Mouse (Mus musculus): ENCODE data around the gene St7l. TPM values are rescaled to one million over a fixed set of nuclear protein-coding genes. Genes with fewer than 3 reads are reported as not detected.

The St7l gene
- polyA plus RNA-seq, 1 experiment: 13.2 TPM

- Histone ChIP-seq H3K27me3 (ENCODE audit: control insufficient read depth, insufficient read depth, insufficient read length) (no peaks in the 10 kb centered on the region), H3K36me3 (ENCODE audit: control insufficient read depth, insufficient read depth) (peaks cover 16% of the 10 kb centered on the region), H3K4me3 (no peak overlapping the region), H3ac (ENCODE audit: control insufficient read depth, insufficient read length) (no peak overlapping the region), H3K4me2 (ENCODE audit: low read depth) (no peak overlapping the region), H3K79me2 (ENCODE audit: control insufficient read depth, insufficient read depth) (no peaks in the 10 kb centered on the region)
- no peak for TF ChIP-seq REST (IDR thresholded peaks at IDR 0.05; ENCODE audit: insufficient read depth, insufficient read length)
- no peak for TF ChIP-seq SRF (IDR thresholded peaks at IDR 0.05; ENCODE audit: control insufficient read depth, insufficient read length, low read depth)
- no peak for TF ChIP-seq CEBPB (IDR thresholded peaks at IDR 0.05; ENCODE audit: insufficient read depth, poor library complexity, severe bottlenecking)
- no peak for TF ChIP-seq POLR2A (IDR thresholded peaks at IDR 0.05; ENCODE audit: insufficient read length, low read depth)
- TF ChIP-seq MYOD1 (IDR thresholded peaks at IDR 0.05; ENCODE audit: control insufficient read depth in 1 of 3, insufficient read length in 2 of 3, low read depth in 2 of 3): no peak
- no peak for TF ChIP-seq USF1 (IDR thresholded peaks at IDR 0.05; ENCODE audit: low read depth)
Observed at GRCm38 (mm10) chr3:104822413-104822812, 41.4 kb upstream of the St7l start.

- TF ChIP-seq CEBPB (IDR thresholded peaks at IDR 0.05; ENCODE audit: insufficient read depth, poor library complexity, severe bottlenecking): no peak
- no peak for TF ChIP-seq POLR2AphosphoS2 (IDR thresholded peaks at IDR 0.05; ENCODE audit: insufficient read length, low read depth)
- no peak for TF ChIP-seq MYOG (IDR thresholded peaks at IDR 0.05; ENCODE audit: control insufficient read depth in 1 of 3, insufficient read depth in 1 of 3, insufficient read length in 2 of 3, low read depth in 2 of 3)
- TF ChIP-seq E2F4 (IDR thresholded peaks at IDR 0.05; ENCODE audit: insufficient read depth): no peak
- TF ChIP-seq TCF12 (IDR thresholded peaks at IDR 0.05; ENCODE audit: insufficient read depth, poor library complexity, severe bottlenecking): no peak
- no peak for TF ChIP-seq MAX (IDR thresholded peaks at IDR 0.05; ENCODE audit: low read depth)
- TF ChIP-seq SRF (IDR thresholded peaks at IDR 0.05; ENCODE audit: control insufficient read depth, insufficient read length, low read depth): no peak
- no peak for TF ChIP-seq TCF3 (IDR thresholded peaks at IDR 0.05; ENCODE audit: insufficient read length, low read depth)
- no peak for TF ChIP-seq USF1 (IDR thresholded peaks at IDR 0.05; ENCODE audit: low read depth)
- no peak for TF ChIP-seq MYOD1 (IDR thresholded peaks at IDR 0.05; ENCODE audit: control insufficient read depth in 1 of 3, insufficient read length in 2 of 3, low read depth in 2 of 3)
- no peak for TF ChIP-seq REST (IDR thresholded peaks at IDR 0.05; ENCODE audit: insufficient read depth, insufficient read length)
- no peaks in the 10 kb centered on the region for H3K79me2 ChIP-seq (ENCODE audit: control insufficient read depth, insufficient read depth)
- H3ac ChIP-seq (ENCODE audit: control insufficient read depth, insufficient read length): no peak overlapping the region
- H3K36me3 ChIP-seq (ENCODE audit: control insufficient read depth, insufficient read depth): peaks cover 53% of the 10 kb centered on the region
- no peaks in the 10 kb centered on the region for H3K27me3 ChIP-seq (ENCODE audit: control insufficient read depth, insufficient read depth, insufficient read length)
- H3K4me3 ChIP-seq: no peak overlapping the region
- H3K4me2 ChIP-seq (ENCODE audit: low read depth): no peak overlapping the region
Observed at GRCm38 (mm10) chr3:104835797-104836196, 28.0 kb upstream of the St7l start.

GRCm38 (mm10) chr3:104841049-104841448 is 22.8 kb upstream of the St7l start:
- Histone ChIP-seq H3K4me3 (no peak overlapping the region), H3K79me2 (ENCODE audit: control insufficient read depth, insufficient read depth) (peaks cover 13% of the 10 kb centered on the region), H3K36me3 (ENCODE audit: control insufficient read depth, insufficient read depth) (peaks cover 21% of the 10 kb centered on the region), H3ac (ENCODE audit: control insufficient read depth, insufficient read length) (no peak overlapping the region), H3K4me2 (ENCODE audit: low read depth) (no peak overlapping the region), H3K27me3 (ENCODE audit: control insufficient read depth, insufficient read depth, insufficient read length) (no peaks in the 10 kb centered on the region)
- TF ChIP-seq TCF3 (IDR thresholded peaks at IDR 0.05; ENCODE audit: insufficient read length, low read depth) (no peak), CEBPB (IDR thresholded peaks at IDR 0.05; ENCODE audit: insufficient read depth, poor library complexity, severe bottlenecking) (no peak), MYOG (IDR thresholded peaks at IDR 0.05; ENCODE audit: control insufficient read depth in 1 of 3, insufficient read depth in 1 of 3, insufficient read length in 2 of 3, low read depth in 2 of 3) (no peak), POLR2AphosphoS2 (IDR thresholded peaks at IDR 0.05; ENCODE audit: insufficient read length, low read depth) (no peak), E2F4 (IDR thresholded peaks at IDR 0.05; ENCODE audit: insufficient read depth) (no peak)

- Histone ChIP-seq H3K4me3 (no peak overlapping the region), H3ac (ENCODE audit: control insufficient read depth, insufficient read length) (no peak overlapping the region), H3K79me2 (ENCODE audit: control insufficient read depth, insufficient read depth) (peaks cover 69% of the 10 kb centered on the region), H3K4me2 (ENCODE audit: low read depth) (no peak overlapping the region), H3K36me3 (ENCODE audit: control insufficient read depth, insufficient read depth) (peaks cover 5% of the 10 kb centered on the region), H3K27me3 (ENCODE audit: control insufficient read depth, insufficient read depth, insufficient read length) (no peaks in the 10 kb centered on the region)
- no peak for TF ChIP-seq MAX (IDR thresholded peaks at IDR 0.05; ENCODE audit: low read depth)
Observed at GRCm38 (mm10) chr3:104846601-104847000, 17.2 kb upstream of the St7l start.

GRCm38 (mm10) chr3:104854465-104854864 is 9.3 kb upstream of the St7l start:
- TF ChIP-seq USF1 (IDR thresholded peaks at IDR 0.05; ENCODE audit: low read depth) (no peak), CEBPB (IDR thresholded peaks at IDR 0.05; ENCODE audit: insufficient read depth, poor library complexity, severe bottlenecking) (no peak), POLR2AphosphoS2 (IDR thresholded peaks at IDR 0.05; ENCODE audit: insufficient read length, low read depth) (no peak), SRF (IDR thresholded peaks at IDR 0.05; ENCODE audit: control insufficient read depth, insufficient read length, low read depth) (no peak), MYOG (IDR thresholded peaks at IDR 0.05; ENCODE audit: control insufficient read depth in 1 of 3, insufficient read depth in 1 of 3, insufficient read length in 2 of 3, low read depth in 2 of 3) (no peak), POLR2A (IDR thresholded peaks at IDR 0.05; ENCODE audit: insufficient read length, low read depth) (no peak), REST (IDR thresholded peaks at IDR 0.05; ENCODE audit: insufficient read depth, insufficient read length) (no peak), TCF3 (IDR thresholded peaks at IDR 0.05; ENCODE audit: insufficient read length, low read depth) (no peak), MYOD1 (IDR thresholded peaks at IDR 0.05; ENCODE audit: control insufficient read depth in 1 of 3, insufficient read length in 2 of 3, low read depth in 2 of 3) (no peak), E2F4 (IDR thresholded peaks at IDR 0.05; ENCODE audit: insufficient read depth) (no peak), MAX (IDR thresholded peaks at IDR 0.05; ENCODE audit: low read depth) (no peak), TCF12 (IDR thresholded peaks at IDR 0.05; ENCODE audit: insufficient read depth, poor library complexity, severe bottlenecking) (no peak)
- no peak overlapping the region for H3ac ChIP-seq (ENCODE audit: control insufficient read depth, insufficient read length)

More at GRCm38 (mm10) chr3:104854465-104854864, 9.3 kb upstream of the St7l start:
- no peak overlapping the region for H3K4me2 ChIP-seq (ENCODE audit: low read depth)
- H3K4me3 ChIP-seq: no peak overlapping the region
- H3K27me3 ChIP-seq (ENCODE audit: control insufficient read depth, insufficient read depth, insufficient read length): no peaks in the 10 kb centered on the region
- H3K36me3 ChIP-seq (ENCODE audit: control insufficient read depth, insufficient read depth): no peaks in the 10 kb centered on the region
- H3K79me2 ChIP-seq (ENCODE audit: control insufficient read depth, insufficient read depth): peaks cover 99% of the 10 kb centered on the region

Data from myocyte (in vitro differentiated cells).